Mouse (Mus musculus) kidney, adult 18-20 months (tissue): ENCODE measurements around the gene Rbfox3.

Source experiments
- DNase-seq: peaks from one replicate; pipeline ENCODE4 v3.0.0; 2021

Gene Rbfox3

DNA sequence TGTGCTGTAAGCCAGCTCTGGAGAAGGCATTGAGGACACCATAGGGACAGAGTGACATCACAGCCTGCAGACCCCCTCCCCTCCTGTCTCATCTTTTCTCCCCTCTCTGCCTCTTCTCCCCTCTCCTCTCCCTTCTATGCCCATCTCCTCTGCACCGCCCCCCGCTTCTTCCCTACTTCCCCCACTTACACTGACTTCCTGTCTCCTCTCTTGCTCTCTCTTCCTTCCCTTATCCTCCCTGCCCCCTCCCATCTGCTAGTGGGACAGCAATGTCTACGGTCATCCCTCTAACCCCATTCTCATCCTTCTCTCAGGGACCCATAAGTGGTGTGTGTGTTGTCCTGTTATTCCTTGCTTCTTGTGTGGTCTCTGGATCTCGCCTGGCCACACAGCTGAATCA, 451.9 kb downstream of the Rbfox3 start:
- no peak for DNase-seq

- DNase-seq, result peak; percentile 48
Measured at GRCm38 (mm10) chr11:118459051-118459450, 452.3 kb downstream of the Rbfox3 start.

GRCm38 (mm10) chr11:118456937-118457336, 454.5 kb downstream of the Rbfox3 start:
- no peak for DNase-seq

DNA sequence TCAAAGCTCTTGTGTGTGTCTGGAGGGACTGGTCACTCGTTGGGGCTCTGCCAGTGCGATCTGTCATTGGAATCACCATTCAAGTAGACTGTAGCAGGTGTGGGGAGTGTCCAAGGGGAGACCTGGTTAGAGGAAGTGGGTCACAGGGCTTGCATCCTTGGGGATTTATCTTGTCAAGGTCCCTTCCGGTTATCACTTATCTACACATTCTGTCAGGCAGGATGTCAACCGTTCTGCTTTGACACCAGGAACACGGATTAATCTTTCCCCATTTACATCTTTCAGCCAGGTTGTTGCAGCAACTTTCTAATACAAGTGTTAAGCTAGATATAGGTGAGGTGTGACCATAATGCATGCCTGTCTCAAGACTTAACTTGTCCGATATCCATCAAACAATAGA, 455.6 kb downstream of the Rbfox3 start:
- no peak for DNase-seq

- DNase-seq, result no peak
Measured at GRCm38 (mm10) chr11:118453886-118454671, 457.3 kb downstream of the Rbfox3 start.

DNA sequence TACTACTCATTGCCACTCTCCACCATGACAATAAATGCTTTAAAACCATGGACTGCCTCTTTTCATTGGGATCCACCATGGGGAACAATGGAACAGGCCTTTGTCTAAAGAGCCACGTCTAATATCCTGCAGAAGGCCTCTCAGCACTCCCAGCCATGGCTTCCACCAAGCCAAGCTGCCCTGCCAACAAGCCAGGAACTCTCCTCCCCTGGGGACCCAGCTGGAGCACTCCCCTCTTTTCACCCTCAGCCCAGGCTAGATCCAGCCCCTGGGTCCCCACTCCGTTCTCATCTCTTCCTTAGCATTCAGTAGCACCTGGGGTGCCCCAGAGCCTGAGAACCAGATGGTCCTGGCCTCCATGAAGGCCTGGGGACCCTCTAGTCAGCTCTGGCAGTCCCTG, 458.4 kb downstream of the Rbfox3 start:
- DNase-seq, result no peak

- no peak for DNase-seq
Measured at GRCm38 (mm10) chr11:118451211-118451610, 460.2 kb downstream of the Rbfox3 start.

DNA sequence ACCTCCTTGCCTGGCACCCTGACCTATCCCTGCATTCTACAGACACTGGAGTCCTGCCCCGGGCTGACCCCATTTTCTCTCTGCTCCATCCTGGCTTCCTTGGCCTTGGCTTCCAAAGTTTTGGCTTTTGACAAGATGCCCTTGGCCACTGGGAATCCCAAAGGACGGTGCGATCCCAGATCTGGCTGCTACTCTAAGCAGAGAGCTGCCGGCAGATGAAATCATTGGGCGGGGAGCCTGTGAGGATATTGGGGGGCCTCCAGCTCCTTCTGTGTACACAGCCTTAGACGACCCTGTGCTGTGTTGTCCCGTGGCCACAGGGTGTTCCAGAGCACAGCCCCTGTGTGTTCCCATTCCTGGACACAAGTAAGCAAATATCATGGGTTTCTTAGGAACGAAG, 463.0 kb downstream of the Rbfox3 start:
- DNase-seq, result no peak

DNA sequence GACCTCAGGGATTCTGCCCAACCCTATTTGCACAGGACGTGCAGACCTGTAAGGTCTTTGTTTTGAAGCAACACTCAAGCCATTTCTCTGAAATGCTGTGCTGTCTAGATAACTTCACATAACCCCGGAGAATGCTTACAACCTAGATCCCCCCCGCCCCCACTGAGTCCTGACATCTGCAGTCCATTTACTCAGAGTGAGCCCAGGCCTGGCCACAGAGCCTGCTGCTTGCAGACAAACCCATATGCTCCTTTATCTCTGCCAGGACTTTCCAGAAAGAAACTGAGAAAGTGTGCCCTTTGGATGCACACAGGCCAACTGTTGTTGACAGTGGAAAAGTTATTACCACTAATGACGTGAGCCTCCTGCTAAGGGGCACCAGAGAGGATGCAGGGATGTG, 464.1 kb downstream of the Rbfox3 start:
- no peak for DNase-seq

- DNase-seq, result peak; percentile 69
Measured at GRCm38 (mm10) chr11:118445843-118446242, 465.6 kb downstream of the Rbfox3 start.

GRCm38 (mm10) chr11:118443201-118443970, 468.0 kb downstream of the Rbfox3 start:
- DNase-seq, result peak; percentile 75

DNA sequence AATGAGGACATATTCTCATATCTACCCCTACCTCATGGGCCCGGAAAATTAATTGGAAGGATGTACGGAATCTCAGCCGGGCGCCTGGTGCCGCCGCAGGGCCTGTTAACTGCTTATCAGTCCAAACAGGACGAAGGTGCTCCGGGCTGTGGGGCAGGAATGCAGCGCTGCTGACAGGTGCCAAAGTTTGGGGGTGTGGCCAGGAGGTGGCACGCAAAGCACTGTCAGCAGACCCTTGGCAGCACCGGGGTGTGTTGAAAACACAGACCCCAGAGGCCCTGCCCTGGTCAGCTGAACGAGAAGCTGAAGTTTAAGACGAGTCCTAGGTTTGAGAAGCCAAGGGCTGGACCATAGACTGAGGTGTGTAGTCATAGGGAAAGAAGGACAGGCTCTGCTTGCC, 468.7 kb downstream of the Rbfox3 start:
- DNase-seq, result no peak
